Mouse (Mus musculus) testis, adult 2 months (tissue): ENCODE data around the gene Hmga1. TPM values are rescaled to one million over a fixed set of nuclear protein-coding genes. Genes with fewer than 3 reads are reported as not detected.

Experiments used
- H3K27ac ChIP-seq: fragments of 200-500 bp; 2 replicates; pipeline ENCODE4 v1.5.1; 2012; ENCODE audit warnings: low read depth, low read length; ENCODE audit not compliant: control insufficient read depth, insufficient read depth
- H3K27me3 ChIP-seq: fragments of 200-500 bp; 2 replicates; pipeline ENCODE4 v1.6.1; 2012; ENCODE audit warnings: mild to moderate bottlenecking, low read length, moderate library complexity; ENCODE audit not compliant: control insufficient read depth, insufficient read depth
- H3K36me3 ChIP-seq: fragments of 200-500 bp; 2 replicates; pipeline ENCODE4 v1.6.1; 2012; ENCODE audit warnings: mild to moderate bottlenecking, low read length; ENCODE audit not compliant: control insufficient read depth, insufficient read depth
- H3K4me1 ChIP-seq: fragments of 200-500 bp; 2 replicates; pipeline ENCODE4 v1.6.1; 2012; ENCODE audit warnings: low read length; ENCODE audit not compliant: control insufficient read depth, insufficient read depth
- H3K4me3 ChIP-seq: fragments of 200-500 bp; 2 replicates; pipeline ENCODE4 v1.5.1; 2012; ENCODE audit warnings: low read depth, mild to moderate bottlenecking, low read length, moderate library complexity, mixed read lengths; ENCODE audit not compliant: control insufficient read depth
- CTCF ChIP-seq: fragments of 200-500 bp; IDR thresholded peaks from 2 replicates; pipeline ENCODE4 v1.5.1; 2012; ENCODE audit warnings: low read depth, mild to moderate bottlenecking, inconsistent platforms, low read length, moderate library complexity; ENCODE audit not compliant: control insufficient read depth, insufficient read depth, insufficient replicate concordance
- POLR2A ChIP-seq: fragments of 200-500 bp; IDR thresholded peaks from 2 replicates; pipeline ENCODE4 v1.6.1; 2012; ENCODE audit warnings: low read depth, mild to moderate bottlenecking, inconsistent platforms, low read length, moderate library complexity; ENCODE audit not compliant: control insufficient read depth
- polyA plus RNA-seq: library from polyadenylated mRNA; depleted of rRNA; stranded (reverse); fragments of >200 nt; gene quantifications from 2 replicates; pipeline ENCODE4 v1.2.3, GENCODE M21; 2012

Hmga1 gene
- polyA plus RNA-seq, 1 experiment: 68.4 TPM

DNA sequence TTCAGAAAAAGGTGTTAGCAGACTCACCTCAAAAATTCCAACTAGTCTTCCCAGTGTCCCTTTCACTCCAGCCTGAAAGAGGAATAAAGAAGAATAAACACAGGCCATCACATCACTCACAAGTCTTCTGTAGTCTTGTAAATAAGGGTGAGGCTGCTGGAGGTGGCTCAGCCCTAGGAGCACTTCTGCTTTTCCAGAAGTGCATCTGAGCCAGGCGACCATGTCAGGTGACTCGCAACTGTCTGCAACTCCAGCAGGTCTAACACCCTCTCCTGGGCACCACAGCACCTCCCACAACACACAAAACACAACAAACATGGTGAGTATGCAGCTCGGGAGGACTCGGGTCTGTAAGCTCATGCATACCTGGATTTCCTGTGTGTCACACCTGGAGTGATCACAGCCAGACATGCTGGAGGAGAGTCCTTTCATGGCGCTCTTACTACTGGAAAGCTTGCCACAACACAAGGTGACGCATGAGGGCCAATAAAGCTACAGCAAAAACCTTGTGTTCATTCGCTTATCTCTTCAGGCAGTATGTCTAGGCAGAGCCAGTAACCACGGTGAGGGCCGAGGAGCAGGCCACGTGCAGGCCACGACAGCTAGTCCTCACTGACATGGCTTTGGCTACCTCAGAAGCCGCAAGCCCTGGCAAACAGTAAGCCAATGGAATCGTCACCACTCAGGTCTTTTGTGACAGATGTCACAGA lies 27.0 kb downstream of the Hmga1 start:
- Histone ChIP-seq H3K27ac (no peak overlapping the region), H3K4me3 (no peak overlapping the region), H3K27me3 (no peaks in the 10 kb centered on the region), H3K36me3 (no peaks in the 10 kb centered on the region; the same call in 1 of the 2 replicates), H3K4me1 (peaks cover 4% of the 10 kb centered on the region)
- TF ChIP-seq POLR2A (no peak), CTCF (no peak)

DNA sequence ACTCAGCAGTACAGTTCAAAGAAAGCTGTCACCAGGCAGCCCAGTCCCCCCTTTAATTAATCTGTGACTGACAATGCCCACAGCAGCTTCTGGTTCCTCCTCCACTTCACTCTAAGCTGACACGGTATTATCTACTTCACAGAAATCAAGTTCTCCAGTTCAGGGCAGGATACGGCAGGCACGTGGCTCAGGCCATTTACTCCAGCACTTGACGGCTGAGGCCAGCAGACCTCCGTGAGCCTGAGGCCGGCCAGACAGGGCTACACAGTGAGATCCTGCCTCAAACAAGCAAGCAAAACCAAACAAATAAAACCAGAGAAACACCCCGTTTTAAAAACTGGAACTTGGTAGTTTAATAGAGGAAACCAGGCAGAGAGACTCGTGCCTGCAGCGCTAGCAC lies 30.4 kb downstream of the Hmga1 start:
- Histone ChIP-seq H3K4me1 (peaks cover 4% of the 10 kb centered on the region), H3K36me3 (no peaks in the 10 kb centered on the region; the same call in 1 of the 2 replicates), H3K27me3 (no peaks in the 10 kb centered on the region), H3K4me3 (no peak overlapping the region), H3K27ac (no peak overlapping the region)
- TF ChIP-seq CTCF: no peak
- TF ChIP-seq POLR2A: no peak

GRCm38 (mm10) chr17:27587252-27587651 lies 31.0 kb downstream of the Hmga1 start:
- no peak overlapping the region for H3K27ac ChIP-seq
- H3K27me3 ChIP-seq: no peaks in the 10 kb centered on the region
- no peak for TF ChIP-seq POLR2A
- no peak for TF ChIP-seq CTCF
- no peak overlapping the region for H3K4me3 ChIP-seq
- H3K4me1 ChIP-seq: peaks cover 4% of the 10 kb centered on the region
- H3K36me3 ChIP-seq: no peaks in the 10 kb centered on the region; the same call in 1 of the 2 replicates

- no peaks in the 10 kb centered on the region for H3K27me3 ChIP-seq
- TF ChIP-seq CTCF: no peak
- no peak for TF ChIP-seq POLR2A
- H3K36me3 ChIP-seq: no peaks in the 10 kb centered on the region; the same call in none of the 2 replicates
- H3K4me1 ChIP-seq: peaks cover 4% of the 10 kb centered on the region
- H3K27ac ChIP-seq: no peak overlapping the region
- H3K4me3 ChIP-seq: no peak overlapping the region
Measured at GRCm38 (mm10) chr17:27588231-27588630, 31.9 kb downstream of the Hmga1 start.

GRCm38 (mm10) chr17:27591826-27592564 lies 35.7 kb downstream of the Hmga1 start:
- no peak overlapping the region for H3K4me3 ChIP-seq
- no peaks in the 10 kb centered on the region for H3K27me3 ChIP-seq
- TF ChIP-seq POLR2A (no peak), CTCF (no peak)
- H3K36me3 ChIP-seq: peaks cover 1% of the 10 kb centered on the region
- no peak overlapping the region for H3K27ac ChIP-seq
- peaks cover 3% of the 10 kb centered on the region for H3K4me1 ChIP-seq

DNA sequence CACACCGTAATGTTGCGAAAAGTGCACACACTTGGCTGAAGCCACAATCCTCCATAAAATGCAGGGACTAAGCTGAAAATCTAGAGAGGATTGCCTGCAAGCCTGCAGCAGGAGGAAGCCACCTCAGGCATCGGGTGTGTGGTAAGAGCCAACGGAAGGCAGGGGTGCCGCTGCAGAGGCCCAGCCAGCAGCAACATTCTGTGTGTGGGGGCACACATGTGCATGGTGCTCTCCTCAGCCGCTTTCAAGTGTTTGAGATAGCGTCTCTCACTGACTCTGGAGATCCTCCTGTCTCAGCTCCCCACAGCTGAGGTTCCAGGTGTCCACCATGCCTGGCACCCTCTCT lies 36.2 kb downstream of the Hmga1 start:
- H3K27ac ChIP-seq: no peak overlapping the region
- peaks cover 1% of the 10 kb centered on the region for H3K36me3 ChIP-seq
- TF ChIP-seq CTCF: no peak
- TF ChIP-seq POLR2A: no peak
- H3K4me3 ChIP-seq: no peak overlapping the region
- no peaks in the 10 kb centered on the region for H3K27me3 ChIP-seq
- H3K4me1 ChIP-seq: peaks cover 2% of the 10 kb centered on the region; the same call in 1 of the 2 replicates

GRCm38 (mm10) chr17:27595659-27596375 lies 39.5 kb downstream of the Hmga1 start:
- peak overlapping the region; percentile 10; the same call in 1 of the 2 replicates for H3K27ac ChIP-seq
- no peaks in the 10 kb centered on the region for H3K27me3 ChIP-seq
- H3K4me3 ChIP-seq: no peak overlapping the region
- peaks cover 1% of the 10 kb centered on the region for H3K36me3 ChIP-seq
- no peaks in the 10 kb centered on the region for H3K4me1 ChIP-seq
- TF ChIP-seq POLR2A: no peak
- TF ChIP-seq CTCF: no peak
